Mouse (Mus musculus) lung, embryonic 15.5 days (tissue): Measurements from ENCODE around the gene Vars2. TPM values are rescaled to one million over a fixed set of nuclear protein-coding genes. Genes with fewer than 3 reads are reported as not detected.

ENCODE experiments used
- ATAC-seq: fragments of 200-750 bp; cut with Nextera tagmentation; 2 replicates; pipeline ENCODE4 v1.8.0; 2017; ENCODE audit warnings: moderate number of reproducible peaks, borderline replicate concordance; ENCODE audit not compliant: low FRiP score, low TSS enrichment; ENCODE audit errors: extremely low read depth
- H3K27ac ChIP-seq: fragments of 300-500 bp; sonication (generic); 2 replicates; pipeline ENCODE4 v1.5.1; 2015; ENCODE audit warnings: moderate library complexity, mild to moderate bottlenecking, inconsistent platforms
- H3K27me3 ChIP-seq: fragments of 300-500 bp; sonication (generic); 2 replicates; pipeline ENCODE4 v1.6.1; 2015; ENCODE audit warnings: inconsistent platforms
- H3K36me3 ChIP-seq: fragments of 300-500 bp; sonication (generic); 2 replicates; pipeline ENCODE4 v1.6.1; 2015; ENCODE audit warnings: inconsistent platforms
- H3K4me1 ChIP-seq: fragments of 300-500 bp; sonication (generic); 2 replicates; pipeline ENCODE4 v1.6.1; 2015; ENCODE audit warnings: inconsistent platforms
- H3K4me2 ChIP-seq: fragments of 300-500 bp; sonication (generic); 2 replicates; pipeline ENCODE4 v1.6.1; 2015; ENCODE audit warnings: inconsistent platforms, mild to moderate bottlenecking, moderate library complexity
- H3K4me3 ChIP-seq: fragments of 300-500 bp; sonication (generic); 2 replicates; pipeline ENCODE4 v1.5.1; 2015; ENCODE audit warnings: mild to moderate bottlenecking, inconsistent platforms
- H3K9ac ChIP-seq: fragments of 300-500 bp; sonication (generic); 2 replicates; pipeline ENCODE4 v1.6.1; 2015; ENCODE audit warnings: inconsistent platforms
- H3K9me3 ChIP-seq: fragments of 300-500 bp; sonication (generic); 2 replicates; pipeline ENCODE4 v1.6.1; 2016; ENCODE audit warnings: inconsistent platforms
- WGBS: fragments of 180-500 bp; shearing (Covaris S2); methylation state at CpG from one replicate; pipeline ENCODE4 v1.1.7; 2015; 5-methylcytosine and 5-hydroxymethylcytosine counted together
- polyA plus RNA-seq: library from polyadenylated mRNA; unstranded; fragments of >200 nt; fragmentation: Nextera tagmentation; extraction: Ambion mirVana; gene quantifications from 2 replicates; pipeline ENCODE4 v1.2.1, GENCODE M21; 2015

Vars2 gene
- polyA plus RNA-seq, result 20.7 and 22.4 TPM in 2 replicates

GRCm38 (mm10) chr17:35667334-35668065 lies at the start of gene Vars2:
Gene Vars2, minus strand, starts transcription at chr17:35667592.
- Histone ChIP-seq H3K4me1 (peaks cover 18% of the 10 kb centered on the region), H3K9me3 (no peaks in the 10 kb centered on the region), H3K36me3 (peaks cover 14% of the 10 kb centered on the region; the same call in 1 of the 2 replicates), H3K27me3 (no peaks in the 10 kb centered on the region), H3K27ac (peak within 1 kb of the TSS; percentile 87), H3K4me2 (peak within 1 kb of the TSS; percentile 93), H3K4me3 (peak within 1 kb of the TSS; percentile 57), H3K9ac (peak within 1 kb of the TSS; percentile 74)
- ATAC-seq, result peak; percentile 76
- under 1% methylated on average over 61 of the region's 61 CpGs for WGBS

- H3K4me3 ChIP-seq, result no peak overlapping the region
- no peak overlapping the region for H3K9ac ChIP-seq
- H3K9me3 ChIP-seq, result no peaks in the 10 kb centered on the region
- 79% methylated on average over 6 of the region's 6 CpGs for WGBS
- H3K4me1 ChIP-seq, result peaks cover 33% of the 10 kb centered on the region
- no peaks in the 10 kb centered on the region for H3K27me3 ChIP-seq
- no peak for ATAC-seq
- H3K4me2 ChIP-seq, result no peak overlapping the region
- H3K27ac ChIP-seq, result no peak overlapping the region
- H3K36me3 ChIP-seq, result no peaks in the 10 kb centered on the region
Observed at GRCm38 (mm10) chr17:35717080-35717479, 49.7 kb upstream of the Vars2 start.

DNA sequence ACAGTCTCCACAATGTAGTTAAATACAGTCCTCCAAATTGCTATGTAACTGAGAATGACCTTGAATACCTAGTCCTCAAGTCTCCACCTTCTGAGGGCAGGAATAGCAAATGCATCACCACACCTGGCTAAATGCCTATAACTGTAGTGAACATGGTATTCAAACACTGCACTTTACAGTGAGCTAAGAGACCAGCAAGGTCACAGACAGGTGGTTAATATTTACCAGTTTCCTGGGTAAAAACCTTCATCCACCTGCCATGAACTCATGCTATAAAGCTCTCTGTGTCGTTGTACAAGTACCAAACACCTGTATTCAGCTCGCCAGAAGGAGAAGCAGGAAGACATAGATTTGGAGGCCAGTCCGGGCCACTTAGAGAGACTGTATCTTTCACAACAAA lies 48.7 kb upstream of the Vars2 start:
- 68% methylated on average over 3 of the region's 3 CpGs for WGBS
- Histone ChIP-seq H3K36me3 (no peaks in the 10 kb centered on the region), H3K4me3 (no peak overlapping the region), H3K4me1 (peaks cover 25% of the 10 kb centered on the region), H3K9ac (no peak overlapping the region), H3K27ac (no peak overlapping the region), H3K4me2 (no peak overlapping the region), H3K9me3 (no peaks in the 10 kb centered on the region), H3K27me3 (no peaks in the 10 kb centered on the region)
- no peak for ATAC-seq

DNA sequence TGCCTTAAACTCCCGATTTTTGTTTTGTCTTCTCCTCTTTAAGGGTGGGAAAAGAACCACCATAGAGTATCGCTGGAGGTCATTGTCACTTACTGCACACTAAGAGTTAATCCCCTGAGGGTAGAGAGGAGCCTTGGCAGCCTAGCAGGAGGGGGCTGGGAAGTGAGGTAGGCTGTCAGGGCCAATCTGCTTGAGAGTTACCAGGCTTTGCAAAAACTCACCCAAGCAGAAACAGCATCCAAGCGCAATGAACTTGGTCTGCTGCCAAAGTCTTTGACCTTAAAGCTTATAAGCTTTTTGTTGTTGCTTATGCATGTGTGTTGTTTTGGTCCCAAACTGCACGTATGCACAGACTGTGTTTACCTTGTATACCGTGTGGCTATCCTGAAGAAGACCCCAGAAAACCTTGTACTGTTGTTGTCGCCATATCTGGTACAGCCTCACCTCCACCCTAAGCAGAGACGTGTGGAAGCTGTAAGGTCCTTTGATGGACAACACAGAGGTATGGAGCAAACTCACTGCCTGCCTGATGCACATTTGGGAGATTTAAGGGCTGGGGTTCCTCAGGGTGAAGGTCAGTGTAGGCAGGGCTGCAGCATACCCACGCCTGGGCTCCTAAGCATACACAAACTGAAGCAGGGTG lies 43.4 kb upstream of the Vars2 start:
- H3K27me3 ChIP-seq, result no peaks in the 10 kb centered on the region
- H3K9me3 ChIP-seq, result no peaks in the 10 kb centered on the region
- no peak overlapping the region for H3K27ac ChIP-seq
- no peak overlapping the region for H3K4me3 ChIP-seq
- ATAC-seq, result peak; percentile 73
- peaks cover 17% of the 10 kb centered on the region for H3K4me1 ChIP-seq
- H3K9ac ChIP-seq, result no peak overlapping the region
- no peak overlapping the region for H3K4me2 ChIP-seq
- H3K36me3 ChIP-seq, result no peaks in the 10 kb centered on the region
- 36% methylated on average over 8 of the region's 8 CpGs for WGBS

DNA sequence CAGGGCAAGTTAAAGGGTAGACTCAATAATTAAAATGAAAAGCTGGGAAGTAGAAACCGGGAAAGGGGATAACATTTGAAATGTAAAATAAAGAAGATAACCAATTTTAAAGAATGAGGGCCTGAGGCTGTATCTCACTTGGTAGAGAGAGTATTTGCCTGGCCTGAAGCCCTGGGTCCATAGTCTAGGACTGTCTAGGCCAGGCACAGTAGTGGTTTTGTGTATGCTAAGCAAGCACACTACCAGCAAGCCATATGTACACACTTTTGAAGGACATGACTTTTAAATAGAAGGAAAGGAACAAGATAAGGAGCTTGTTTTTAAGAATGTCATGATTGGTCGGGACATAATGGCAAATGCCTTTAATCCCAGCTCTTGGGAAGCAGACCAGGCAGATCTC lies 41.2 kb upstream of the Vars2 start:
- H3K9me3 ChIP-seq, result no peaks in the 10 kb centered on the region
- no peak overlapping the region for H3K27ac ChIP-seq
- H3K36me3 ChIP-seq, result no peaks in the 10 kb centered on the region
- no peaks in the 10 kb centered on the region for H3K27me3 ChIP-seq
- ATAC-seq, result no peak
- H3K4me1 ChIP-seq, result peaks cover 39% of the 10 kb centered on the region
- H3K4me3 ChIP-seq, result no peak overlapping the region
- WGBS, result 43% methylated on average over 2 of the region's 2 CpGs
- H3K9ac ChIP-seq, result no peak overlapping the region
- no peak overlapping the region for H3K4me2 ChIP-seq

DNA sequence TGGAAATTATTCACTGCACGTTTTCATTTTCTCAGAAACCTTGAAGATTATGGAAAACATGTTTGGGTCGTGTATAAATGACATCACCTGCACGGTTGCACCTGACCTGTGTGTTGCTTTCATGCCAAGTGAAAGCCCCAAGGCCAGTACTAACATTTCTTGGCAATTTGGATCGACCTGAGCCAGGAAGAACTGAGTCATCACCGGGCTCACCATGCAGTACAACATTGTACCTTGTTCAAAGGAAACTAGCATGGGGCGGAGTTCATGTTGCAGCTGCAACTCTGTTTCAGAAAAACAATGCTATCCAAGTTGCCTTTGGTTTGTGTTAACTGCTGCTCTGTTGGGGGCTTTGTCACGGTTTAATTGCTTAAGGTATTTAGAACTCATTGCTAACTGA lies 40.5 kb upstream of the Vars2 start:
- no peak overlapping the region for H3K4me3 ChIP-seq
- H3K27ac ChIP-seq, result no peak overlapping the region
- H3K4me2 ChIP-seq, result no peak overlapping the region
- peaks cover 42% of the 10 kb centered on the region for H3K4me1 ChIP-seq
- no peak overlapping the region for H3K9ac ChIP-seq
- no peaks in the 10 kb centered on the region for H3K27me3 ChIP-seq
- 73% methylated on average over 7 of the region's 7 CpGs for WGBS
- ATAC-seq, result no peak
- no peaks in the 10 kb centered on the region for H3K36me3 ChIP-seq
- H3K9me3 ChIP-seq, result no peaks in the 10 kb centered on the region

DNA sequence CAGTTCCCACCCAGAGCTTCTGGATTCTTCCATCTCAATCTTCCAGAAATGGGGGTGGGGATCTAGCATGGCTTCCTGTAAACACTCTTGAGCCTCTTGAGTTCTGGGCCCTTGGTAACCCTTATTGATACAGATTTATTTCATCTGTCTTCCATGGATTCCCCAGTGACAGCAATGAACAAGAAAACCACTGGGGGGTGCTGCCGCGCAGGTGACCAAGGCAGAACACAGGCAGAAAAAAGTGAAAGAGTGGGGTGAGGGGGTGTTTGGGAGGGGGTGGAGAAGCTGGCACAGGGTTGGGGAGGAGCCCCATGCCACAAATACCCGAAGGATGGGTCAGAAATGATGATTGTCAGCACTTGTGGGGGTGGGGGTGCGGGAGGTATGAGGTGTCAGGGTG lies 38.4 kb upstream of the Vars2 start:
- no peaks in the 10 kb centered on the region for H3K36me3 ChIP-seq
- H3K4me3 ChIP-seq, result no peak overlapping the region
- WGBS, result 20% methylated on average over 4 of the region's 4 CpGs
- no peak overlapping the region for H3K9ac ChIP-seq
- no peak overlapping the region for H3K27ac ChIP-seq
- H3K4me1 ChIP-seq, result peaks cover 53% of the 10 kb centered on the region
- no peaks in the 10 kb centered on the region for H3K9me3 ChIP-seq
- no peaks in the 10 kb centered on the region for H3K27me3 ChIP-seq
- no peak for ATAC-seq
- H3K4me2 ChIP-seq, result no peak overlapping the region

GRCm38 (mm10) chr17:35704621-35705464 lies 37.5 kb upstream of the Vars2 start, which contains the start of gene Ddr1:
Gene Ddr1, minus strand, starts transcription at chr17:35704621.
- Histone ChIP-seq H3K36me3 (no peaks in the 10 kb centered on the region), H3K4me3 (peak within 1 kb of the TSS; percentile 35)
- WGBS, result 8% methylated on average over 19 of the region's 19 CpGs

GRCm38 (mm10) chr17:35703751-35704271 lies 36.4 kb upstream of the Vars2 start:
- peaks cover 56% of the 10 kb centered on the region for H3K4me1 ChIP-seq
- H3K27me3 ChIP-seq, result no peaks in the 10 kb centered on the region
- peak; percentile 16; the same call in 1 of the 2 replicates for ATAC-seq
- H3K9me3 ChIP-seq, result no peaks in the 10 kb centered on the region
- peak overlapping the region; percentile 59 for H3K4me2 ChIP-seq
- H3K27ac ChIP-seq, result peak overlapping the region; percentile 89
- peak overlapping the region; percentile 35 for H3K4me3 ChIP-seq
- peak overlapping the region; percentile 34 for H3K9ac ChIP-seq
- 4% methylated on average over 13 of the region's 14 CpGs for WGBS
- no peaks in the 10 kb centered on the region for H3K36me3 ChIP-seq

More at GRCm38 (mm10) chr17:35704621-35705464, 37.5 kb upstream of the Vars2 start, which contains the start of gene Ddr1:
- Histone ChIP-seq H3K4me2 (peak within 1 kb of the TSS; percentile 59), H3K9me3 (no peaks in the 10 kb centered on the region), H3K27ac (peak within 1 kb of the TSS; percentile 89), H3K4me1 (peaks cover 46% of the 10 kb centered on the region), H3K9ac (peak within 1 kb of the TSS; percentile 34), H3K27me3 (no peaks in the 10 kb centered on the region)
- peak; percentile 11; the same call in 1 of the 2 replicates for ATAC-seq

DNA sequence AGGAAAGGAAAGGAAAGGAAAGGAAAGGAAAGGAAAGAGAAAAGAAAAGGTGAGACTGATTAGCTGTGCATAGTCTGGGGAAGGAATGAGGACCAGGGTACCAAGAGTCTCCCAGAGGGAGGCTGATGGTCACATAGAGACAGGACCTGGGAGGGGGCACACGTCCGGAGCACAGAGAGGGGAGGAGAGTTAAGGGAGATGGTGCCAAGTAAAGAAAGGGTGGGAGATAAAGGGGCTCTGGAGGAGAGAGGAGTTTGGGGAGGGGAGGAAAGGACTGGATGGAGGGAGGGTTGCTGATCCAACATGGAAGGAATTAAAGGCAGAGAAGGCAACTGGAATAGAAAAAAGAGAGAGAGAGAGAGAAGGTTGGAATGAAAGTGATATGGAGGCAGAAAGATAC lies 35.7 kb upstream of the Vars2 start:
- 19% methylated on average over 2 of the region's 2 CpGs for WGBS
- Histone ChIP-seq H3K4me3 (no peak overlapping the region), H3K9ac (no peak overlapping the region), H3K27ac (peak overlapping the region; percentile 98), H3K27me3 (no peaks in the 10 kb centered on the region), H3K4me2 (peak overlapping the region; percentile 88), H3K4me1 (peaks cover 63% of the 10 kb centered on the region), H3K36me3 (no peaks in the 10 kb centered on the region), H3K9me3 (no peaks in the 10 kb centered on the region)
- no peak for ATAC-seq

- ATAC-seq, result no peak
- Histone ChIP-seq H3K27me3 (no peaks in the 10 kb centered on the region), H3K36me3 (no peaks in the 10 kb centered on the region), H3K9ac (peak overlapping the region; percentile 77; the same call in 1 of the 2 replicates), H3K4me2 (peak overlapping the region; percentile 88), H3K4me1 (peaks cover 68% of the 10 kb centered on the region), H3K27ac (peak overlapping the region; percentile 98), H3K9me3 (no peaks in the 10 kb centered on the region), H3K4me3 (peak overlapping the region; percentile 62)
- 14% methylated on average over 4 of the region's 4 CpGs for WGBS
Observed at GRCm38 (mm10) chr17:35702605-35703004, 35.2 kb upstream of the Vars2 start.
